Mouse (Mus musculus): ENCODE measurements at regions not wholly inside any gene's neighbourhood (a gene's known extent, or its start where the extent isn't known, plus 50 kb on each side); places are given as distances from the start of the nearest gene placed in this dataset.

DNA sequence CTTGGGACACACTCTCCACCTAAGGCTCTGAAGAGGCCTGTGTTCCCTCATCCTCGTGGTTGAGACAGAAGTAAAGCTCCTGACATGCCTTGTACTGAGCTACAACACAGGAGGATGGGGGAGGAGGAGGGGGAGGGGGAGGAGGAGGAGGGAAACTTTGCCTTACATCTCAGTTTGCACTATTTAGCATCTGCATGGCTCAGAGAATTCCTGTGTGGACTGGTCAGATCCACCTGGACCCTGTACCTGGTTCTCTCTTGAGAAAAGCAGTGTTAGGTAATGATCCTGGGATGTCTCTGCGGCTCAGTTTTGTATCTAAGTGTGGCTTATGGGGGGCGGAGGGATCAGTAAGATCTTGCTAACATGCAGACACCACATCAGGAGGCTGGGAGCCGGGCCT, 102.2 kb upstream of the Sulf2 start:
- DNase-seq (ENCODE audit: low read depth, low spot score) (no peak), ATAC-seq (no peak)
- ChIA-PET POLR2A (no interaction called here), CTCF (no interaction called here)
- in situ Hi-C loops (cut with MboI; ENCODE audit: low pct_unique_long_range_greater_than_20kb), result no loop called here
- H3K27me3 ChIP-seq, result peaks cover 21% of the 10 kb centered on the region
- TF ChIP-seq CTCF (IDR thresholded peaks at IDR 0.05), result no peak

DNA sequence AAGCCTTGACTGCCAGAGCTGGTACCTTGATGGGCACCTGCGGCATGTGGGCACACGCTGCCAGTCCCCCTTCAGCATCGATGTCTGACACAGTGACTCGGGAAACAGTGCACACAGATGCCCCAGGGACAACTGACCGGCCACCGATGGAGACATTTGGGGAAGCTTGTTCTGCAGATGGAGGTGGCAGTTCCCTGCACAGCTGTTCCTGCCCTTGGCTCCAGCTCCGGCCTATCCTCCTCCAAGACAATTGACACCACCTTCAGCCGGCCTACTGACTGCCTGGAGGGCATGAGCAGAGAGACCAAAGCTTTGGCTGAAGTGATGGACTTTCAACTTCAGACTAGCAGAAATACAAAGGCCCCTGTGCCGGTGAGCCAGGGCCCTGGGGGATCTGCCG, 100.7 kb upstream of the Sulf2 start:
- ChIA-PET CTCF (no interaction called here), POLR2A (no interaction called here)
- ATAC-seq (no peak), DNase-seq (ENCODE audit: low read depth, low spot score) (no peak)
- in situ Hi-C loops (cut with MboI; ENCODE audit: low pct_unique_long_range_greater_than_20kb), result no loop called here
- H3K27me3 ChIP-seq, result peaks cover 13% of the 10 kb centered on the region
- no peak for TF ChIP-seq CTCF (IDR thresholded peaks at IDR 0.05)

DNA sequence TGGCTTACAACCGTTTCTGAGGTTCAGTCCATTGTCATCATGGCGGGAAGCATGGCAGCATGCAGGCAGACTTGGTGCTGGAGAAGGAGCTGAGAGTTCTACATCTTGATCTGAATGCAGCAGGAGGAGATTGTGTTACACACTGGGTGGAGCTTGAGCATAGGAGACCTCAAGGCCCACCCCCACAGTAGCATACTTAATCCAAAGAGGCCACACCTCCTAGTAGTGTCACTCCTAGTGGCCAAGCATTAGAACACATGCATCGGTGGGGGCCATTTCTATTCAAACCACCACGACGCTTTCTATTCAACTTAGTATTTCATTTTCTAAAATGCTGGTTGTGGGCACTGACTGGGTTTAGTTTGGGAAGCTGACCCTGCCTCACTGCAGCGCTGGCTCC, 99.1 kb upstream of the Sulf2 start:
- POLR2A ChIA-PET, result no interaction called here
- ATAC-seq (no peak), DNase-seq (ENCODE audit: low read depth, low spot score) (no peak)
- CTCF ChIA-PET, result no interaction called here
- TF ChIP-seq CTCF (IDR thresholded peaks at IDR 0.05), result no peak
- H3K27me3 ChIP-seq, result peaks cover 2% of the 10 kb centered on the region
- in situ Hi-C loops (cut with MboI; ENCODE audit: low pct_unique_long_range_greater_than_20kb), result no loop called here

DNA sequence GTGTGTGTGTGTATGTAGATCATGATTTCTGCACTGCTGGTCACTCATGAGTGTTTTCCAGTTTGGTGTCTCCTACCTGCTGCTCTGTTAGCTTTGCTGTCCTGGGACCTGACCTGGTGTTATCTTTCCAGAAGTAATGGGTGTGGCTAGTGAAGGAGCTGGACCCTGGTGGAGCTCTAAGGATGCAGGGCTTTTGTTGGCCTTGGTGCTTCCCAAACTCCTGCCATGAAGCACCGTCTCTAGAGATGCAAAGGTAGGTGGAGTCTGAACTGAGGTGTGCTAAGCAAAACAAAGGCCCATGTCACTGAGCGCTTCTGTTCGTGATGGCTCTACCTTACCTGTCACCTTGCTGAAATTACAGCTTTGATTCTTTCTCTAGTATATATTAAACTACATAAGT, 96.6 kb upstream of the Sulf2 start:
- ChIA-PET CTCF (interaction anchor here (1.5 kb wide), 1 partner anchor 20 kb away, joined by 3 read pairs; no protein-coding TSS in a partner anchor), POLR2A (no interaction called here)
- no peak for TF ChIP-seq CTCF (IDR thresholded peaks at IDR 0.05)
- in situ Hi-C loops (cut with MboI; ENCODE audit: low pct_unique_long_range_greater_than_20kb), result no loop called here
- ATAC-seq (no peak), DNase-seq (ENCODE audit: low read depth, low spot score) (no peak)
- no peaks in the 10 kb centered on the region for H3K27me3 ChIP-seq

- POLR2A ChIA-PET, result no interaction called here
Measured at GRCm38 (mm10) chr2:166251421-166251820, 96.0 kb upstream of the Sulf2 start.

GRCm38 (mm10) chr2:166250571-166250970, 95.1 kb upstream of the Sulf2 start:
- ATAC-seq, result no peak
- in situ Hi-C loops (cut with MboI; ENCODE audit: low pct_unique_long_range_greater_than_20kb), result no loop called here
- ChIA-PET CTCF (no interaction called here), POLR2A (no interaction called here)
- no peak for TF ChIP-seq CTCF (IDR thresholded peaks at IDR 0.05)
- no peak for DNase-seq (ENCODE audit: low read depth, low spot score)
- H3K27me3 ChIP-seq, result no peaks in the 10 kb centered on the region

More at GRCm38 (mm10) chr2:166251421-166251820, 96.0 kb upstream of the Sulf2 start:
- ATAC-seq (no peak), DNase-seq (ENCODE audit: low read depth, low spot score) (no peak)
- no peak for TF ChIP-seq CTCF (IDR thresholded peaks at IDR 0.05)
- CTCF ChIA-PET, result no interaction called here
- in situ Hi-C loops (cut with MboI; ENCODE audit: low pct_unique_long_range_greater_than_20kb), result no loop called here
- H3K27me3 ChIP-seq, result no peaks in the 10 kb centered on the region

DNA sequence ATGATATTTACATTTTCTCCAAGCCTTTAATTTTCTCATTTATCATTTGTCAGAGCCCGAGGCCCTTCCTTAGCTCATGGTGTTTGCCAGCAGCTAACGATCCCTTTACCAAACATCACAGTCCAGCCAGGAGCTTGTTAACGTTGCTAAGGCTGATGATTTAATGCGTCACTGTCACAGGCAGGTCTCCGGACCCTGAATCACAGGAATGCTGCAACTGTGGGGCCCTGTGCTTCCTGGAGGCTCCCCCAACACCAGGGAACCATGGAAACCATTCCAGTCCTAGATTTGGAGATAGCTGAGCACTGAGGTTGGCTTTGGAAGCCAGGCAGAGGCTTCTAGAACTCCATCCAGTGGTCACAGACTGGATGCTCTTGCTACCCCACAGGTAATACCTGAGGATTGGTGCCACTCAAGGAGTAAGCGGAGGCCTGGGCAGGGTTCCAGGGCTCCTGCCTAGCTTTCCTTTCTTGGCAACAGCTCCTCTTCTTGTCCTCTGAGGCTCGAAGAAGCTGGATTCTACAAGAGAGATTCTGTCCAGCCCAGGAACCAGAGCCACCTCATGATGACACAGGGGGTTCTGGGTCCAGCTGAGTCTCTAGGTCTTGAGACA, 94.0 kb upstream of the Sulf2 start:
- CTCF ChIA-PET, result no interaction called here
- no peak for TF ChIP-seq CTCF (IDR thresholded peaks at IDR 0.05)
- H3K27me3 ChIP-seq, result no peaks in the 10 kb centered on the region
- DNase-seq (ENCODE audit: low read depth, low spot score), result no peak
- in situ Hi-C loops (cut with MboI; ENCODE audit: low pct_unique_long_range_greater_than_20kb), result no loop called here
- no peak for ATAC-seq
- POLR2A ChIA-PET, result no interaction called here

- H3K27me3 ChIP-seq, result no peaks in the 10 kb centered on the region
- in situ Hi-C loops (cut with MboI; ENCODE audit: low pct_unique_long_range_greater_than_20kb), result no loop called here
- ATAC-seq, result no peak
- no peak for TF ChIP-seq CTCF (IDR thresholded peaks at IDR 0.05)
- ChIA-PET CTCF (no interaction called here), POLR2A (interaction anchor here (0.5 kb wide), 1 partner anchor 41 kb away, joined by 3 read pairs; no protein-coding TSS in a partner anchor)
- no peak for DNase-seq (ENCODE audit: low read depth, low spot score)
Measured at GRCm38 (mm10) chr2:166246401-166247189, 91.1 kb upstream of the Sulf2 start.

GRCm38 (mm10) chr2:166245219-166245618, 89.8 kb upstream of the Sulf2 start:
- ChIA-PET POLR2A (no interaction called here), CTCF (no interaction called here)
- H3K27me3 ChIP-seq, result no peaks in the 10 kb centered on the region
- no peak for TF ChIP-seq CTCF (IDR thresholded peaks at IDR 0.05)
- DNase-seq (ENCODE audit: low read depth, low spot score) (no peak), ATAC-seq (no peak)
- in situ Hi-C loops (cut with MboI; ENCODE audit: low pct_unique_long_range_greater_than_20kb), result no loop called here

- DNase-seq (ENCODE audit: low read depth, low spot score), result no peak
- ATAC-seq, result no peak
- in situ Hi-C loops (cut with MboI; ENCODE audit: low pct_unique_long_range_greater_than_20kb), result no loop called here
- CTCF ChIA-PET, result interaction anchor here (0.9 kb wide), 1 partner anchor 10 kb away, joined by 3 read pairs; no protein-coding TSS in a partner anchor
- POLR2A ChIA-PET, result no interaction called here
- no peak for TF ChIP-seq CTCF (IDR thresholded peaks at IDR 0.05)
- no peaks in the 10 kb centered on the region for H3K27me3 ChIP-seq
Measured at GRCm38 (mm10) chr2:166242786-166243521, 87.5 kb upstream of the Sulf2 start.

DNA sequence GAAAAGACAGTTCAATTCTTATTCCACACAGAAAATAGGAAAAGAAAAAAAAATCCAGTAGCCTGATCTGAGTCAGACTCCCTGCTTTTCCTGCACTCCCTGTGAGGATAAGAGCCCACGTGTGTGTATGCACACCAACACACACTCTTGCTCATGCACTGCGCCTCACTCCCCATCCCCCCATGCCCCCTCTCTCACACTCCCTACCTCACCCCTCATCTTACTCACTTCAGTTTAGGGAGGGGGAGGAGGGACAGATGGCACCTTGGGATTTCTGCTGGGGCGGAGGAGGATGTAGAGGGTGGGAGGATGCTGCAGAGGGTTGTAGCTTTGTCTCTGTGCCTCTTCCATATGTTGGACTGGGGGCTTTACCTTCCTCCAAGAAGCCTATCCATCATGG, 85.8 kb upstream of the Sulf2 start:
- H3K27me3 ChIP-seq, result no peaks in the 10 kb centered on the region
- TF ChIP-seq CTCF (IDR thresholded peaks at IDR 0.05), result no peak
- CTCF ChIA-PET, result no interaction called here
- POLR2A ChIA-PET, result no interaction called here
- ATAC-seq, result no peak
- in situ Hi-C loops (cut with MboI; ENCODE audit: low pct_unique_long_range_greater_than_20kb), result no loop called here
- DNase-seq (ENCODE audit: low read depth, low spot score), result no peak
